Mouse (Mus musculus): Measurements from ENCODE around the gene Armc5.

Gene Armc5

DNA sequence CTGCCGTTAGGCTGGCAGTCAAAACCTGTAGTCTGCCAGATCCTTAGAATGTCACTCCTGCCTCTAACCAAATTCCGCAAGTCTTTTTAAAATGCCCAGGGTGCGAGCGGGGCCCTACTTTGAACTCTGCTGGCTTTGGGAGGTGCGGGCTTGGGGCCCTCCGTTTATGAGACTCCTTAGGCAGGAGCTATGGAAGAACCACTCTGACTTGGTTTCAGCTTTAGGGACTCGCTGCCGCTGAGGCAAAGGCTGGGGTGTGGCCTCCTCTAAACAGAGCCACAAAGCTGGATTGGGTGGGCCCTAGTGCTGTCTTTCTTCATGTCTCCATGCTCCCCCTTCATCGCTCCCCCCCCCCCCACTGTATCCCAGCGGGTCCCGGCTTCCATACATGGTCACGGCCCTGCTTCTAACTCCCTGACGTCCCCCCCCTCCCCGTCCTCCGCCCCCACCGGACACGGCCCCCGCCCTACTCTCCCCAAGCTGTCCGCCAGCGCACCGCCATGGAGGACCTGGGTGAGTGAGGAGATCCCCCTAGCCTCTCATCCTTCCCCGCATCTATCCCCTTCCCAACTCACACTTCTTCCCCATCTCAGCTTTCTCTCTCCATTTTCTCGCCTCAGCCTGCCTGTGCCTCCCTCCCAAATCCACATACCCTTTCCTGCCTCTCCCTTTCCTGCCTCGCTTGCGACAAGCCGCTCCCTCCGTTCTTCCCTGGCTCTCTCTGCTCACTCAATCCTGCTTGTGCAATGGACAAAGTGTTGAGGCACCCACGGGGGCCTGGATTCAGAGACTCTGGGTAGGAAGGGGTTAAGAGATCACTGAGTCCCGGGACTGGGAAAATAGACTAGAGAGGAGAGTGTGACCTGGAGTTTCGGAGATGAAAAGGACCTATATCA, 9.6 kb downstream of the Armc5 start, which contains the start of gene Tgfb1i1:
Gene Tgfb1i1 (plus strand): TSS at position 317 of the 896 bp plus-strand sequence.
- DNase-seq (ENCODE audit: low read depth, low spot score), result no peak

DNA sequence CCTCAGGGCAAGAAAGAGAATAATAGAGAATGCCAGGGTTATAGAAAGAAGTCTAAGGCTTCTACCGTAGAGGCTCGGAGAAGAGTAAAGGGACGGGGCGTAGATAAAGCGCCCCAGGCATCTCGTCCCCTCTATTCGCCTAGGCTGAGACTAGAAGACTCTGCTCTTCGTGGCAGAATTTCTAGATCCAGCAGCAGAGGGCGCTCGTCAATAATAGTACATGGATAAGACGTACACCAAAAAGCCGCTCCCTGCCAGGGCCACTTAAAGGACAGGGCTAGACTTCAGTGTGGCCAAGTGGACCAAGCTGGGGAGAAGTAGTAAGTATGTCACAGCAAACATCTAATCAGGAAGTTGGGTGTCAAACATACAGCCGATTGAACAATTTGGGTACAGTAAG, 10.3 kb downstream of the Armc5 start:
- peak; percentile 71 for DNase-seq (ENCODE audit: low read depth, low spot score)

DNA sequence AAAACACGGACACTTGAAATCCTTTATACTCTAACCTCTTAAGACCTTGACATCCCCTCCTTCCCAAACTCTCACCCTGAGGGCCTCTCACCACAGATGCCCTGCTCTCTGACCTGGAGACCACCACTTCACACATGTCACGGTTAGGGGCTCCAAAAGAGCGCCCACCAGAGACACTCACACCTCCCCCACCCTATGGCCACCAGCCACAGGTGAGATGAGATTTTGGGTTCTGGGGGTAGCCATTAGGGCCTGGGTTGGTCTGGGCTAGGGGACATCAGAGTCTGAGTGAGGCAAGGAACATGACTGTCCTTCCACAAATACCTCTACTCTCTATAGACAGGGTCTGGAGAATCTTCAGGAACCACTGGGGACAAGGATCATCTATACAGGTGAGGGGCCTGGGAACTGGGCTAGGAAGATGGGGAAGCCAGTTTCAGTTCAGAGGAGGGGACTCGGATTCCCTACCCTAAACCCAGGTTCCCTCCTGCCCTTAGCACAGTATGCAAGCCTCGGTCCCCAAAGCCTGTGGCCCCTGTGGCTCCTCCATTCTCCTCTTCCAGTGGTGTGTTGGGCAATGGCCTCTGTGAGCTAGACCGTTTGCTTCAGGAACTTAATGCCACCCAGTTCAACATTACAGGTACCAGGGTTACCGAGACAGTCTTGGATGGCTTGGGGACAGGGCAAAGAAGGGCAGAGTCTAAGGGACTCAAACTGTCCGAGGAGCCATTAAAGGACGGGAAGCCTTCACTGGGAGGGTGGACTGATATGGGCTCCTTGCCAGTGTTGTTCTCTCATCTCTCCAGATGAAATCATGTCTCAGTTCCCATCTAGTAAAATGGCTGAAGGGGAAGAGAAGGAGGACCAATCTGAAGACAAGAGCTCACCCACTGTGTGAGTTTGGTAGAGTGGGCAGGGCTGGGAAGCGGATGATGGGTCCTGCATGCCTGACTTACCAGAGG, 11.2 kb downstream of the Armc5 start:
- DNase-seq (ENCODE audit: low read depth, low spot score), result no peak

DNA sequence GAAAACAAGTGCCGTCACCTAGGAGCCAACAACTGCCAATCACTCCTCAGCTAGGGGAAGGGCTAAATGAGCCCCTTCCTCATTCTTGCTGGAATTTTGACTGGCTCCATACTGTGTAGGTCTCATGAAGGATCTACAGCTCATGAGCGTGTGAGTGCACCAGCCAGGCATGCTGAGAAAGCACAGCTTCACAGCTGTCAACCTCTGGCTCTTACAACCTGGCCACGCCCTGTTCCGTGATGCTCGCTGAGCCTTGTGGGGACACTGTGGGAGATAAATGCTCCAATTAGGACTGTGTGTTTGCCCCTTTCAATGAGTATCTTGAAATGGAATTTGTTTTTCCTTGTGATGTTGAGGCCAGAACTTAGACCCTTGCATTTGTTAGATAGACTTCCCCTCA, 12.9 kb downstream of the Armc5 start:
- no peak for DNase-seq (ENCODE audit: low read depth, low spot score)

DNA sequence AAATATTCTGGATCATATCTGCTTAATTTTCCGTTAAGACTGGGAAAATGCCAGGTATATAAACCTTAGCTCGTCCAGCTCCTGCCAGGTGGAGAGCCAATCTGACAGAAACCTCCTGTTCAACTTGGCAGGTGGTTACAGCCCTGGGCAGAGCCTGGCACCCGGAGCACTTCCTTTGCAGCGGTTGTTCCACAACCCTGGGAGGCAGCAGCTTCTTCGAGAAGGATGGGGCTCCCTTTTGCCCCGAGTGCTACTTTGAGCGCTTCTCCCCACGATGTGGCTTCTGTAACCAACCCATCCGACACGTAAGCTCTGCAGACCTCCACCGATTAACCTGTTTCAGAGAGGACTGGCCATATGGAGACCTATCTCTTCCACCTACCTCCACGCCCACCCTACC, 14.8 kb downstream of the Armc5 start:
- no peak for DNase-seq (ENCODE audit: low read depth, low spot score)

DNA sequence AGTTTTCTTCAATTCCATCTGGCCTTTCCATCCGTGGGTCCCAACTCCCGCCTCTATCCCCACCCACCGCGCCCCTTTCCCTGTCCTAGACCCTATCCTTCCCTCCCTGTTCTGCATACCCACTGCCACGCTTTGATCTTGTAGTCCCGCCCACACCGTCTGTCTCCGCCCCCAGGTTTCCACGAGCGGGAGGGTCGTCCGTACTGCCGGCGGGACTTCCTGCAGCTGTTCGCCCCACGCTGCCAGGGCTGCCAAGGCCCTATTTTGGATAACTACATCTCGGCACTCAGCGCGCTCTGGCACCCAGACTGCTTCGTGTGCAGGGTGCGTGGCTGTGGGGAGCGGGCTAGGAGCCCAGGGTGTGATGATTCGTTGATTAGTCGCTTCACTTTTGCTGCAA, 15.5 kb downstream of the Armc5 start:
- peak; percentile 63 for DNase-seq (ENCODE audit: low read depth, low spot score)

DNA sequence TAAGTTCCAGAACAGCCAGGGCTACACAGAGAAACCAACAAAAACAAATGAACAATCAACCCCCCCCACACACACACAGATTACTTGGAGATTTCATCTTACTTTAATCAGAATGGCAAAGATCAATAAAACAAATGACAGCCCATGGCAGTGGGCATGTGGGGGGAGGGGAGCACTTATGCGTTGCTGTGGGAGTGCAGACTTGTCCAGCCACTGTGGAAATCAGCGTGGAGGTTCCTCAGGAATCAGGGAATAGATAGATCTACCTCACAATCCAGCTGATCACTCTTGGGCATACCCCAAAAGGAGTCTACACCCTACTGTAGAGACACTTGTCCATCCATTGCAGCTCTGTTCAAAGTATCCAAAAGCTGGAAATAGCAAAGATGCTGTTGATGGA, 17.8 kb downstream of the Armc5 start:
- no peak for DNase-seq (ENCODE audit: low read depth, low spot score)

DNA sequence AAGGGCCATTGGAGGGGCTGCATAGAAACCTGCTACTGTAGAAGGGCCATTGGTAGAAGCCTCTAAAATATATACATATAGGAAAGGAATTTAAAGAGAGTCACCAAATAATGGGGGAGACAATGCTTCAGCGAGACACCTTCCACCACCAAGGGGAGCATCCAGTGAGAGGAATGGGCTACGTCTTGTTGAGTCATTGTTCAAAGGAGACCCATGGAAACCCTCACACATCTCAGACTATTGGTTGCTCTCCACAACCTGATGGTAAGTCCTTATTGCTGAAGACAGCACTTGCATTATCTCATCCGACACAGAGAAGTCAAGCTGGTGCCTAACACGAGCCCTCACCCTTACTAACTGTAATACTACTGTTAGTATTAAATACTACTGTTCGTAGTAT, 18.6 kb downstream of the Armc5 start:
- no peak for DNase-seq (ENCODE audit: low read depth, low spot score)

DNA sequence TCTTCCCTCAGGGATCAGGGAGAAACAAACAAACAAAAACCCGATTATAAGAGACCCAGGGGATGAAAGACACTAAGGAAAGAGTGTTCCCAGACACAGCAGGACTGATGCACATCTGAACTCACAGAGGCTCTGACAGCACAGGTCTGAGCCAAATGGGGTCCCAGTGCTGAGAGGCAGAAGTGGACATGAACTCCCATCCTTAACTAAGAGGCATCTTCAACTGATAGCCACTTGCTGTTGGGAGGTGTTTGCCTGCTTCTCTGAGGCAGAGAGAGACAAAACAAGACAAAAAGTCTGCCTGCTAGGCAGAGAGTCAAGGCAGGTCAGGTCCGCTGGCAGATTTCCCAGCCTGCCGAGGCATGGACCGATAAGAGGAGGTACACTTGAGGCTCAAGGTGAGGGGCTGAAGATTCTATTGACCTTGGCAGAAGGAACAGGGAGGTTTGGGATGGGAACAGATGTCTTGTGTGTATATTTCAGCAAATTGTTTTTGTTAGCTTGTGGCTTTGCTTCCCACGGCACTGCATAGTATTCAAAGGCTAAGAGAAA, 19.7 kb downstream of the Armc5 start:
- DNase-seq (ENCODE audit: low read depth, low spot score), result no peak

DNA sequence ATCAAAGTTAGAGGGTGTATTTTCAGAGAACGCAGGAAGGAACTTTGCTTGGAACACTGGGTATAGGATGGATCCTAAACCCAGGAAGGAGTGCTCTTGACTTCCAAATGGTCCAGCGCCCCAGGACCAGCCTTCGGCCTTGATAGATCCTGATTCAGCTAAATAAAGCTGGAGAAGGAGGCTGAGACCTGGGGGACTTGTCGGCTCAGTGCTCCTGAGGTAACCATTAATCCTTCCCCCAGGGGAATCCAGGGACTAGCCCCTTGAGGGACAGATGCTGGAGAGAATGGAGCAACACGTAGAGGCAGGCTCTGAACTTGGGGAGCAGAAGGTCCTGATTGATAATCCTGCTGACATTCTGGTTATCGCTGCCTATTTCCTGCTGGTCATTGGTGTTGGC, 28.3 kb downstream of the Armc5 start, which contains the start of gene Slc5a2:
Gene Slc5a2 (plus strand): TSS at position 247 of the 400 bp plus-strand sequence.
- no peak for DNase-seq (ENCODE audit: low read depth, low spot score)

DNA sequence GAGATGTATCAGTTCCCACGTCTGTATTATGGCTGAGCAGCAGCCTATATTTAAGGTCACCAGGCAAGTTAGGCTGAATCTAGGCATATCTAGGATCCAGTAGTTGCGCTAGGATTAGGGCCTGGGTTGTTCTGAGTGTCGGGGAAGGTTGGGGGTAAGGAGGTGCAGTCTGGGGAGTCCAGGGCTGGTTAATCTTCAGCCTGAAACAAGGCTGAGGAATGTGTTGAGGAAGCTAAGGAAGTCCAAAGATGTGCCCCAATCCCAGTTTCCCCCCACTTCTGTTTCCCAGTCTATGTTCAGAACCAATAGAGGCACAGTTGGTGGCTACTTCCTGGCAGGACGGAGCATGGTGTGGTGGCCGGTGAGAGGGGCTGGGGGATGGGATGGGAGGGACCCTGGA, 28.9 kb downstream of the Armc5 start:
- DNase-seq (ENCODE audit: low read depth, low spot score), result no peak

DNA sequence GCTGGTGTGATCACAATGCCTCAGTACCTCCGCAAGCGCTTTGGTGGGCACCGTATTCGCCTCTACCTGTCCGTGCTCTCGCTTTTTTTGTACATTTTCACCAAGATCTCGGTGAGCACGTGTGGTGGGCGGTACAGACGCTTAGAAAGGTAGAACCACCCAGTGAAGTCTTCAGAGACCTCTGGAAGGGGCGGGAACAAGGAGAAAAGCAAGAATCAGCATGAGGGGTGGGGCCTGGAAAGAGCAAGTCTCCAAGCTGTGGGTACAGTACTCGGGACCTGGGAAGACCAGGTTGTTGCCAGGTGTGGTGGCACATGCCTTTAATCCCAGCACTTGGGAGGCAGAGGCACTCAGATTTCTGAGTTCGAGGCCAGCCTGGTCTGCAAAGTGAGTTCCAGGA, 30.2 kb downstream of the Armc5 start:
- DNase-seq (ENCODE audit: low read depth, low spot score), result no peak

DNA sequence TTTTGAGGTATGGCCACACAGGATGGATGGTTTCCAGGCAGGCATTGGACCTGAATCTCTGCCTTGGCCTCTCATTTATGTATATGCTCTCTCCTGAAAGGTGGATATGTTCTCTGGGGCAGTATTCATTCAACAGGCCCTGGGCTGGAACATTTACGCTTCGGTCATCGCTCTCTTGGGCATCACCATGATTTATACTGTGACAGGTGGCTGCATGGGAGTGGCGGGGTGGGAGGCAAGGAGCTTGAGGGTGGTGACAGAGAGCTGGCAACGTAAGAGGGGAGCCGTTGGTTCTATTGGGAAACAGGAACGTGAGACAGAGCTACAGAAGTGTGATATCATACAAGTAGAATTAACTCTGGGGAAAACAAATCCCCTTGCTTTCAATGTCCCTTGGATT, 30.7 kb downstream of the Armc5 start:
- DNase-seq (ENCODE audit: low read depth, low spot score), result no peak

DNA sequence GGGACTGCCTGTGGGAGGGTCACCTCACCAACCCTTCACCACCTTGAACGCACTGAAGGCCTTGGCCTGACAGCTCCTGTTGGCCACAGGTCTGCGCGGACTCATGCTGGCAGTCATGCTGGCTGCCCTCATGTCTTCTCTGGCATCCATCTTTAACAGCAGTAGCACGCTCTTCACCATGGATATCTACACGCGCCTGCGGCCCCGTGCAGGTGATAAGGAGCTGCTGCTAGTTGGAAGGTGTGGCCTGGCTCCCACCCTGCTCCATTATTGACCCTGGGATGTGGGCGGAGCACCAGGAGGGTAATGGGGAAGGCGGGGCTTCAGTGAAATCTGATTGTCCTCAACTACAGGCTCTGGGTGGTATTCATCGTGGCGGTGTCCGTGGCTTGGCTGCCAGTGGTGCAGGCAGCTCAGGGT, 33.3 kb downstream of the Armc5 start:
- no peak for DNase-seq (ENCODE audit: low read depth, low spot score)

DNA sequence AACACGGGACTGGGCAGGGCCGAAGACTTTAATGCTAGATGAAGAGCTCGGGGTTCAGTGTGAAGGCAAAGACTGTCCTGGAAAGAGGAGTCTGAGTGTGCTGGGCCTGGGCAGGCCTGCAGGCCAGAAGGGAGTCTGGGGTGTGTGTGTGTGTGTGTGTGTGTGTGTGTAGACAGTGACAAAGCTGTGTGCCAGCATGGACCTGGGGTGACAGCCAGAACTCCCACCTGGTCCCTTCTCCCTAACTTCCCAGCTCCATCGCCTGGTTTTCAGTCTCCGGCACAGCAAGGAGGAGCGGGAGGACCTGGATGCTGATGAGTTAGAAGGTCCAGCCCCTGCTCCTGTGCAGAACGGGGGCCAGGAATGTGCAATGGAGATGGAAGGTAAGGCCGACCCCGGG, 34.4 kb downstream of the Armc5 start:
- DNase-seq (ENCODE audit: low read depth, low spot score), result no peak

DNA sequence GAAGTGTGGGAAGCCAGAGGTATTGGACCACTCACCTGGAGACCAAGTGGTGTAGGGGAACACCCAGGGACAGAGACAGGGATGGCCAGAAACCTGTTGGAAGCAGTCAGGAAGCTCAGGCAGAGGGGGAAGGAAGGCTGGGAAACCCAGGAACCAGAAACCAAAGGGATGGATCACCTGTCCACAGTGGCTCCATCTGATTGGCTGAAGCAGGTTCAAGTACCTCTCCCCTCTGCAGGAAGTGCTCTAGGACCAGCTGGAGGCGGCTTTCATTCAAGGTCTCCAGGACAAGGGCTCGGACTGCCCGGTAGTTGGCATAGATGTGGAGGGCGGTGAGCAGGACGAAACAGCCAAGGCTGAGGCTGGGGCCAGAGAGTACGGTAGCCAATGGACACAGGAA, 38.9 kb downstream of the Armc5 start:
- no peak for DNase-seq (ENCODE audit: low read depth, low spot score)

DNA sequence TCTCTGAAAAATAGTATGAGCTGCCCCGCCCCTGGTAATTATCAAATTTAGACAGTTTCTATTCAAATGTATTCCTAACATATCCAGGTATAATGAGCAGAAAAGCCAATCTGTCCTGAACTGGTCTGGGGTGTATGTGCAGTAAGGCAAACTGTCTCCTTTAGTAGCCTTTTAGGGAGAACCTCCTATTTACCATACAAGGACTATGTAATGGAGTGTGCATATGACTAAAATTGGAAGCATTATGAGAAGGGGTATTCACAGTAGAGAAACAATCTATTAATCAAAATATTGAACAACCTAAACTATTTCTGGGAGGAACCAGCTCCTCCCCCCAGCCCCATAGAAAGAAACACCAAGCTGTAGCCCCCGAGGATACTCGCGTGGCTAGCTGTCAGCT, 42.6 kb downstream of the Armc5 start:
- DNase-seq (ENCODE audit: low read depth, low spot score), result no peak

DNA sequence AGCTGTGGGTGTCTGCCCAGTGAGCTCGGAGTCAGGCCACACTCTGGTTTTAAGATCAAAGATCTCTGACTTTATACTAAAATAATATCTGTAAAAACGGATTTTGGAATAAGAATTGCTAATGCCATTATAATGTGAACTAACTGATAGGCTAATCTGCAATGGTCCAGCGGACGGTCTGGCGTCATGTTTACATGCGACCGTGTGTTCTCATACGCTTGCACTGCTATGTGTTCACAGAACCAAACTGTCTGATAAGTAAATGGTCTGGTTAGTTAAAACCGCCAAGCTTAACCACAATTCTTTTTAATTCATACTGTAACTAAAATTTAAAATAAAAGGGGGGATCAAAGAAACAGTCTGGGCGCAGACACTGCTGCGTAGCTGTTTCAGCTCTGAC, 44.6 kb downstream of the Armc5 start:
- DNase-seq (ENCODE audit: low read depth, low spot score), result no peak

DNA sequence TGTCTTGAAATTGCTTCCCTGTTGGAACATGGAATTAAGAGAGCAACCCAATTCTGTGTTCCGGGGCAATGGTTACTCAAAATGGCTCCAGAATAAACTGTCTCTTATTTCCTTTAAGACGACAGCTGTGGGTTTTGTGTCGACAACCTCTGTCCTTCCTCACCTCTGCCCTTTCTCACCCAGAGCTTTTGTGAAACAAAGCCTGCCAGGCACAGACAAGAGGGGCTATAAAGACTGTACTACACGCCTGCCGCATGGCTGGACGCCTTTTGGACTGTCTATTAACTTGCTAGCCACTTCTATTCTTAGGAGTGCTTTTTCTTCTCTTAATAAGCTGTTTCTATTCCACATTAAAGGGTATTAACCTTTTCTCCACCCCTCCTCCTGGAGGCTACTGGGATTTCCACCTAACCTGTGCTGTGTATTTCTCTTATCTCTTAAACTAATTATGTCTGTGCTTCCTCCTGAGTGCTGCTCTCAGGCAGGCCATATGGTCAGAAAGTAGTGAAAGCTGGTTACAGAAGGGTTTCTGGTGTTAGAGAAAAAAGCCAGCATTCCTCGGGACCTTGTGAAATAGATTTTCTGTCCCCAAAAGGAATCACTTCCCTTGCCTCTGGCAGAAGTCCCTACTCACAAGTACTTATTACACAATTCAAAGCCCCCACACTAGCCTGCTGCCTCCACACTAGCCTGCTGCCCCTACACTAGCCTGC, 45.5 kb downstream of the Armc5 start:
- DNase-seq (ENCODE audit: low read depth, low spot score), result no peak

DNA sequence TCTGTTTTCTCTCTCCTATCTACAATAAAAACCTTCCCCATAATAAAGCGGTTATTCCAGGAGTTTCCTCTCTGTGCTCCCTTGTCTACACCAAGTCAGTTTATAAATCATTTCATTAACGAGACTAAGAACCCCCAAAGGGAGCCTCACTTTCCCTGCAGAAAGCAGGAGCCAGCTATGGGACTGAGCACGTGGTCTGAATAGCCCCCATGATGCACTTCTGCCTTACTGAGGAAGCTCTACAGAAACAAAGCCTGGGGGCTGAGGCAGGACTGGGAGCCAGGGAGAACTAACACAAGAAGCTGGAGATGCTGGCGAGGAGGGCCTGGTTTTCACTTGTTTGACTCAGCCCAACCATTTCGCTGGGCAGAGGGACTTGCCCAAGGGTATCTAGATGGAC, 46.9 kb downstream of the Armc5 start:
- no peak for DNase-seq (ENCODE audit: low read depth, low spot score)

DNA sequence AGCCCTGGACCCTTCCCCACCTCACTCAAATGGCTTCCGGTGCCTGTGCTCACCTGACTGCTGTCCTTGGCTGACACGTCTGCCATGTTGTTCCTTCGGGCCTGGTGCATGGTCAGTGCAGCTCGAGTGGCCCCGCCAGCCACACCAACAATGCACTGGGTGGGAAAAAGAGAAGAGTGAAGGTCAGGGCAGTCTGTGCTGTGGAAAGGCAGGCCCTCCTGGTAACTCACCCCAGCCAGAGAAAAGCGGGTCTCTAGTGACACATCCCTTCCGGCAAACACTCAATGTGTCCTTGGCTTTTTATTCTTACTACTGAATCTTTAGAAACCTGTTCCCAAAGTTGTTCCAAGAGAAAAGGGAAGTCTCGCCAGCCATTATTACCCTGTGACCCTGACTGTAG, 47.9 kb downstream of the Armc5 start:
- DNase-seq (ENCODE audit: low read depth, low spot score), result no peak
